In the genomic region with DNA sequence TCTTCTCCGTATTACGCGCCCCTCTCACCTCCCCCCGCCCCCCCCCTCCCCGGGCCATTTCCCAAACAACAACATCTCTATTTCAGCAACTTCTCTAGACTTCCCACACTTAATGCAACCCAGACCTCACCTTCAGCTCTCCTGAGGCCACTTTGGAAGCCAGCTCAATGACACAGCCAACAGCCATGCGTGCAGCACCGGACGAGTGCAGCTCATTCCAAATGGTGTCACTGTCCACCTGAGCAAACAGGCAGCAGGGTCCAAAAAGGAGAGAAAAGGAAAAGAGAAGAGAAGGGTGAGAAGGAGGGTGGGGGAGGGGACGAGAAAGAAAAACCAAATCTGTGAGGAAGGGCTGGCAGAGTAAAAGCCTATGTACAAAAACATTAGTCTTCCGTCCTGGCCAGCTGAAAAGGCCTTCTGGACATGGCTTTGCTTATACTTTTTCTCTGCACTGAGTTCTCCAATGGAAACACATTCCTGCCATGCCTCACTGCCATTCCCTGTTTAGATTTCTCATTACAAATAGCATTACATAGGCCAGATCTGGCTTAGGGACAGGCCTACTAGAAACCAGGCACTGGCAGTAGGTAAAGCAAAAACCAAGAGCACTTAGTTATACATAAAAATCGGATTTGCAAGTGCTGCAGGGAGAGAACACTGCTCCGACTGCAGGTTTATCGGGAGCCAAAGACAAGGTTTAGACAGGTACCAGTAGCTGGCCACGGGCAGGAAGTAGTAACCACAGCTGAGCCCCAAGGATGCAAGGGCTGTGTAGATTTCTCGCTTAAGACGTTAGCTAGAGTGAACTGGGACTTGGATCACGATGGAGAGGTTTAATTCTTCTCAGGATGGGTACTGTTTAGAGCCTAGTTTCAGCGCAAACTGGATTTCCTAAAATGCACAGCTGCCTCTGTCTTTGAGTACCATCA, we compare ENCODE assay signal across 14 mouse cellular contexts.
DNase-seq lines count a peak whose midpoint lies in the region; ATAC-seq and TF ChIP-seq lines count a peak whose summit lies in the region.
"Had no signal": no experiment of that assay in that cellular context is flagged by ENCODE, and none has a peak within 500 bp of the region (broad histone marks: within the 10 kb centered on the region; RNA-seq: fewer than 3 reads in every experiment).

No protein-coding gene starts in this region.

- H3K9me3 ChIP-seq in heart, embryonic 10.5 days = no peaks in the 10 kb centered on the region
- H3K9me3 ChIP-seq in stomach, embryonic 15.5 days = no peaks in the 10 kb centered on the region
- H3K9me3 ChIP-seq: forebrain, embryonic 15.5 days; midbrain, embryonic 12.5 days had no signal

- no peak overlapping the region for H3K4me2 ChIP-seq in stomach, embryonic 15.5 days
- H3K4me2 ChIP-seq: forebrain, embryonic 15.5 days; midbrain, embryonic 12.5 days had no signal

- H3K27ac ChIP-seq in heart, embryonic 10.5 days = 0 out of 2 replicates have a peak overlapping the region, but pooled peaks have one; percentile 19
- H3K27ac ChIP-seq in stomach, embryonic 15.5 days = peak overlapping the region; percentile 5; the same call in 1 of the 2 replicates
- H3K27ac ChIP-seq in layer of hippocampus, adult 2 months = no peak overlapping the region
- H3K27ac ChIP-seq: forebrain, embryonic 15.5 days; midbrain, embryonic 12.5 days had no signal

- 80% methylated on average over 18 of the region's 18 CpGs for WGBS in heart, embryonic 10.5 days
- WGBS in stomach, embryonic 15.5 days = 60% methylated on average over 17 of the region's 18 CpGs

- H3K27me3 ChIP-seq in heart, embryonic 10.5 days (ENCODE audit: insufficient read depth, poor library complexity, severe bottlenecking) = no peaks in the 10 kb centered on the region
- no peaks in the 10 kb centered on the region for H3K27me3 ChIP-seq in stomach, embryonic 15.5 days (replicated peaks)
- H3K27me3 ChIP-seq: forebrain, embryonic 15.5 days; midbrain, embryonic 12.5 days had no signal

- ATAC-seq in activated CD4-positive, CD25-positive, alpha-beta regulatory T cell, adult 4 months = peak; percentile 43
- no peak for ATAC-seq in stomach, embryonic 15.5 days (ENCODE audit: insufficient read depth, low FRiP score, low read depth)
- ATAC-seq: forebrain, embryonic 15.5 days had no signal

- TF ChIP-seq CTCF in layer of hippocampus, adult 2 months (conservative IDR thresholded peaks at IDR 0.05) = no peak

- no peak overlapping the region for H3K4me3 ChIP-seq in heart, embryonic 10.5 days
- H3K4me3 ChIP-seq in stomach, embryonic 15.5 days (replicated peaks) = no peak overlapping the region
- no peak overlapping the region for H3K4me3 ChIP-seq in layer of hippocampus, adult 2 months
- H3K4me3 ChIP-seq: forebrain, embryonic 15.5 days; midbrain, embryonic 12.5 days had no signal

- no peak overlapping the region for H3K9ac ChIP-seq in stomach, embryonic 15.5 days
- H3K9ac ChIP-seq: forebrain, embryonic 15.5 days; midbrain, embryonic 12.5 days had no signal

- DNase-seq in heart, embryonic 10.5 days (ENCODE audit: low spot score) = no peak
- DNase-seq in heart, adult 18-20 months = no peak
- DNase-seq in induced T-regulatory cell, adult 2 months (ENCODE audit: low read depth) = peak; percentile 7
- DNase-seq in lung, postnatal 4 days = no peak
- no peak for DNase-seq in adipocyte (ENCODE audit: low spot score)
- no peak for DNase-seq in layer of hippocampus, adult 2 months (ENCODE audit: low spot score in 2 of 2)
- DNase-seq: cerebellum, adult 8-10 months; gastrocnemius, postnatal 36 days; heart, postnatal 4 days; lung, adult 18-20 months had no signal

- H3K36me3 ChIP-seq in heart, embryonic 10.5 days = no peaks in the 10 kb centered on the region
- H3K36me3 ChIP-seq in stomach, embryonic 15.5 days = no peaks in the 10 kb centered on the region
- H3K36me3 ChIP-seq: forebrain, embryonic 15.5 days; midbrain, embryonic 12.5 days had no signal

- 0 out of 2 replicates have a peak, but pooled peaks cover 5% of the 10 kb centered on the region for H3K4me1 ChIP-seq in heart, embryonic 10.5 days
- H3K4me1 ChIP-seq in stomach, embryonic 15.5 days = no peaks in the 10 kb centered on the region
- H3K4me1 ChIP-seq: forebrain, embryonic 15.5 days; midbrain, embryonic 12.5 days had no signal
